Mouse (Mus musculus) gastrocnemius, postnatal 4 days (tissue): Measurements from ENCODE around the gene Ncbp3. TPM values are rescaled to one million over a fixed set of nuclear protein-coding genes. Genes with fewer than 3 reads are reported as not detected.

Experiments
- DNase-seq, 2 experiments: peaks; one replicate each; pipeline ENCODE4 v3.0.0; 2021 to 2022; ENCODE audit warnings: low spot score in 2 of 2, mixed read lengths in 2 of 2
- total RNA-seq, 2 experiments: library from RNA; stranded (reverse); gene quantifications; 2 replicates each; pipeline ENCODE4 v1.2.3; 2021

Gene Ncbp3
- total RNA-seq, 2 experiments from 2014 or later = 8.6 to 10.0 TPM

- no peak for DNase-seq
These were observed 85.4 kb downstream of the Ncbp3 start for GRCm38 (mm10) chr11:73132999-73133398.

- no peak for DNase-seq
These were observed 86.6 kb downstream of the Ncbp3 start for GRCm38 (mm10) chr11:73134222-73134621.

- DNase-seq = no peak
These were observed 89.0 kb downstream of the Ncbp3 start for GRCm38 (mm10) chr11:73136587-73136986.

GRCm38 (mm10) chr11:73137116-73137515 is 89.5 kb downstream of the Ncbp3 start:
- DNase-seq = no peak

- peak; percentile 92 to 94 for DNase-seq
These were observed 90.3 kb downstream of the Ncbp3 start, which contains the start of gene Haspin for GRCm38 (mm10) chr11:73137591-73138501. Gene Haspin, minus strand, starts transcription at chr11:73138294.

Other genes with a start within 250 kb of the Ncbp3 start
- 10 to 100 TPM; 19.0 to 24.8 TPM for gene Atp2a3, start 86.6 kb upstream of the Ncbp3 start, total RNA-seq
- gene P2rx1, start 48.7 kb upstream of the Ncbp3 start, total RNA-seq = 1 to 10 TPM; 2.3 to 3.1 TPM
- gene Camkk1, start 28.8 kb upstream of the Ncbp3 start, total RNA-seq = 1 to 10 TPM; 5.4 to 6.2 TPM
- gene Itgae, start 42.8 kb downstream of the Ncbp3 start, total RNA-seq = under 1 TPM; 0.07 to 0.16 TPM
- gene Haspin, start 90.5 kb downstream of the Ncbp3 start, total RNA-seq = 1 to 10 TPM; 2.9 to 3.0 TPM
- gene P2rx5, start 112.6 kb downstream of the Ncbp3 start, total RNA-seq = 1 to 10 TPM; 6.2 to 7.1 TPM
- gene Emc6, start 129.3 kb downstream of the Ncbp3 start, total RNA-seq = 10 to 100 TPM; 60.1 to 67.3 TPM
- gene Tax1bp3, start 129.3 kb downstream of the Ncbp3 start, total RNA-seq = 10 to 100 TPM; 52.8 to 57.5 TPM
- 10 to 100 TPM; 13.8 to 14.0 TPM for gene Ctns, start 151.3 kb downstream of the Ncbp3 start, total RNA-seq
- 1 to 10 TPM; 1.7 to 2.1 TPM for gene Shpk, start 151.7 kb downstream of the Ncbp3 start, total RNA-seq
- under 1 TPM; 0.31 to 0.52 TPM for gene Trpv1, start 186.5 kb downstream of the Ncbp3 start, total RNA-seq
- under 1 TPM in 1 of 2 experiments, not detected in 1; 0.05 TPM for gene Trpv3, start 219.6 kb downstream of the Ncbp3 start, total RNA-seq